Mouse (Mus musculus) stomach, embryonic 15.5 days (tissue): ENCODE data around the gene Sgcd. TPM values are rescaled to one million over a fixed set of nuclear protein-coding genes. Genes with fewer than 3 reads are reported as not detected.

Experiments used
- ATAC-seq: fragments of 200-750 bp; cut with Nextera tagmentation; 2 replicates; pipeline ENCODE4 v1.8.0; 2017; ENCODE audit warnings: low read depth, moderate number of reproducible peaks, moderate TSS enrichment; ENCODE audit not compliant: insufficient read depth, low FRiP score
- H3K27ac ChIP-seq: fragments of 300-500 bp; sonication (generic); 2 replicates; pipeline ENCODE4 v1.5.1; 2015; ENCODE audit warnings: mild to moderate bottlenecking, inconsistent platforms
- H3K27me3 ChIP-seq: fragments of 300-500 bp; sonication (generic); replicated peaks from 2 replicates; pipeline ENCODE4 v1.6.1; 2015; ENCODE audit warnings: inconsistent platforms
- H3K36me3 ChIP-seq: fragments of 300-500 bp; sonication (generic); 2 replicates; pipeline ENCODE4 v1.6.1; 2015; ENCODE audit warnings: inconsistent platforms
- H3K4me1 ChIP-seq: fragments of 300-500 bp; sonication (generic); 2 replicates; pipeline ENCODE4 v1.6.1; 2015; ENCODE audit warnings: inconsistent platforms
- H3K4me2 ChIP-seq: fragments of 300-500 bp; sonication (generic); 2 replicates; pipeline ENCODE4 v1.6.1; 2015; ENCODE audit warnings: mild to moderate bottlenecking, inconsistent platforms
- H3K4me3 ChIP-seq: fragments of 300-500 bp; sonication (generic); replicated peaks from 2 replicates; pipeline ENCODE4 v1.5.1; 2015; ENCODE audit warnings: inconsistent platforms
- H3K9ac ChIP-seq: fragments of 300-500 bp; sonication (generic); 2 replicates; pipeline ENCODE4 v1.6.1; 2015; ENCODE audit warnings: inconsistent platforms
- H3K9me3 ChIP-seq: fragments of 300-500 bp; sonication (generic); 2 replicates; pipeline ENCODE4 v1.6.1; 2016; ENCODE audit warnings: inconsistent platforms
- WGBS: fragments of 180-500 bp; shearing (Covaris S2); methylation state at CpG from one replicate; pipeline ENCODE4 v1.1.7; 2015; 5-methylcytosine and 5-hydroxymethylcytosine counted together
- polyA plus RNA-seq: library from polyadenylated mRNA; unstranded; fragments of >200 nt; fragmentation: Nextera tagmentation; extraction: Ambion mirVana; gene quantifications from 2 replicates; pipeline ENCODE4 v1.2.1, GENCODE M21; 2015

The Sgcd gene
- polyA plus RNA-seq, 1 experiment from 2014 or later: 4.3 TPM

DNA sequence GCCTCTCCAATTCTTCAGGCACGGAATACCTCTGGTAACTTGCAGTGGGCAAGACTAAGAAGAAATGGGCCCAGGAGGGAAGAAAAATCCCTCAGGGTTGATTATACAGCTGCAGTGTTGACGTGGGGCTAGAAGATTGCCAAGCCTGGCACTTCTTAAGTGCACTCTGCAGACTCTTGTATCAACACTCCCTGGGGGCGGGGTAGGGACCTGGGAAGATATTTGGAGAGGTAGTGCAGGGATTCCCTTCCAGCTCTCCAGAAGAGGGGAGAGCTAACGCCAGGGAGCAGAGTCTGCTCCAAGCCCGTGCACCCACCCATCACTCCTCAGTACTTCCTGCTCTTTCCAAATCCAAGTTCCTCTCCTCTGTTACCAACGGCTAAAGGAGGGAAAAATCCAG, 967.9 kb downstream of the Sgcd start:
- Histone ChIP-seq H3K4me2 (no peak overlapping the region), H3K4me3 (no peak overlapping the region), H3K27me3 (no peaks in the 10 kb centered on the region), H3K36me3 (no peaks in the 10 kb centered on the region), H3K27ac (no peak overlapping the region), H3K9me3 (no peaks in the 10 kb centered on the region), H3K4me1 (no peaks in the 10 kb centered on the region), H3K9ac (no peak overlapping the region)
- 32% methylated on average over 6 of the region's 6 CpGs for WGBS
- ATAC-seq: no peak

DNA sequence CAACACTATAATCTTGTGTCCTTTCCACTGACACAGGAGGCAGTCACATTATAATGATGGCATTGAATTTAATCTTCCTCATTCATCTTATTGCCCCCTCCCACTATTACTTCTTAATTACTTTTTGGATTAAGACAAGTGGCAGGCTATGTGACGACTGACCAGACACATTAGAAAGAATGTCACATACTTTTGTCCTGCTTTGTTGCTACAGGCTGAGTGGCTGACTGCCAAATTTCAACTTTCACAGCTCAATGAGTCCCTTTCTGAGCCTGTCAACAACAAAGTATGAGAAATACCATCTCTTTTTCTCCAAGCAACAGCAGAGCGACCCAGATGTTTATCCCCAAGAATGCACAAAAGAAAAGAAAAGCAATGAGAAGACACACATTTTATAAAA, 970.6 kb downstream of the Sgcd start:
- Histone ChIP-seq H3K9ac (no peak overlapping the region), H3K9me3 (no peaks in the 10 kb centered on the region), H3K4me2 (no peak overlapping the region), H3K4me3 (no peak overlapping the region), H3K4me1 (no peaks in the 10 kb centered on the region), H3K27ac (no peak overlapping the region), H3K36me3 (no peaks in the 10 kb centered on the region), H3K27me3 (no peaks in the 10 kb centered on the region)
- WGBS: 52% methylated on average over 2 of the region's 2 CpGs
- no peak for ATAC-seq

DNA sequence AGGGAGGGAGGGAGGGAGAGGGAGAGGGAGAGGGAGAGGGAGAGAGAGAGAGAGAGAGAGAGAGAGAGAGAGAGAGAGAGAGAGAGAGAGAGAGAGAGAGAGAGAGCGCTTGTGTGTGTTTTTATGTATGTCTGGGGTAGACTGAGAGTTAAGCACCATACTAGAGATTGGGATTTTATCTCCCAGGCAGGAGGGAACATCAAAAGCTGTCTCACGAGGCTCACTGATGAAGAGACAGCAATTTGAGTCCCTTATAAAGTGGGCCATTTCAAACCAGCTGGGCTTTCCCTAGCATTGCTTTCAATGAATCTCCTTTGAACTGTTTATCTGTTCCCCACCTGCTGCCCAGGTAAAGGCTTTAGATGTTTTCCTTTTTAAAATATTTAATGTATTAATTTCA, 973.1 kb downstream of the Sgcd start:
- ATAC-seq: no peak
- no peak overlapping the region for H3K27ac ChIP-seq
- no peaks in the 10 kb centered on the region for H3K4me1 ChIP-seq

DNA sequence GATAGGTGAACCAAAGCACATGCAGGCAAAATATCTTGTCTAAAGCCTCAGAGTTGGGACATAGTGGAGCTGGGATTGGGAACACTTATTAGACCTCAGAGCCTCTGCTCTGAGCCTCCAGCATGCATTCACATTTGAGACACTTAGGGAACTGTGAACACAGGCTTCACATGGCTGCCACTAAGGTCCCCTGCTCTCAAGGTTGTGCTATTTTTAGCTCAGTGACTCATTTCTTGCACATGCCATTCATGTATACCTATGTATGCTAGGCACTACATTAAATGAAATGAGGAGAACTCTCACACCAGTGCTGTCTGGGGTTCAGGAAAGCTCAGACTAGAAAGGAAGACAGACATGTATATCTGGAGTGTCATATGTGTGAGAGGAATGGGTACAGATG, 974.5 kb downstream of the Sgcd start:
- H3K9me3 ChIP-seq: no peaks in the 10 kb centered on the region
- no peak overlapping the region for H3K9ac ChIP-seq
- H3K36me3 ChIP-seq: no peaks in the 10 kb centered on the region
- no peak overlapping the region for H3K27ac ChIP-seq
- no peak for ATAC-seq
- no peak overlapping the region for H3K4me3 ChIP-seq
- no peaks in the 10 kb centered on the region for H3K4me1 ChIP-seq
- H3K27me3 ChIP-seq: no peaks in the 10 kb centered on the region
- H3K4me2 ChIP-seq: no peak overlapping the region

More for the DNA sequence above, 973.1 kb downstream of the Sgcd start:
- Histone ChIP-seq H3K4me3 (no peak overlapping the region), H3K9ac (no peak overlapping the region), H3K9me3 (no peaks in the 10 kb centered on the region), H3K27me3 (no peaks in the 10 kb centered on the region), H3K4me2 (no peak overlapping the region), H3K36me3 (no peaks in the 10 kb centered on the region)
- 53% methylated on average over 2 of the region's 2 CpGs for WGBS

DNA sequence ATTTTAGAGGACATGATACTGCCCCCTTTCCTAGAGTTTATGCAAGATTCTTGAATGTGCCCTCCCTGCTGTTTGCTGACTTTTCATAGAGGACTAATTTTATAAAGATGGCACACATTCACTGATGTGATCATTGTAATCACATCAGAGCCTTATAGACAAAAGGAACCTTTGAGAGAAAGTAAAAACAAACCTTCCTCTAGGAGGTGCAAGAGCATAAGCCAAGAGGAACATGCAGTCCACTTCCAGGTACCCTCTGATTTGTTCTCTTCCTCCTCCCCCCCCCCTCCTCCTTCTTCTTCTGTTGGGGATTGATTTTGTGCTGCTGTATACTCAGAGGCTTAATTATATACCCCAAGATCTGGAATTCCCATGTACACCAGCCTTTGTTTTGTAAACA, 978.6 kb downstream of the Sgcd start:
- Histone ChIP-seq H3K27me3 (no peaks in the 10 kb centered on the region), H3K9me3 (no peaks in the 10 kb centered on the region), H3K27ac (no peak overlapping the region), H3K4me3 (no peak overlapping the region), H3K4me2 (no peak overlapping the region), H3K4me1 (no peaks in the 10 kb centered on the region), H3K9ac (no peak overlapping the region), H3K36me3 (no peaks in the 10 kb centered on the region)
- no peak for ATAC-seq

DNA sequence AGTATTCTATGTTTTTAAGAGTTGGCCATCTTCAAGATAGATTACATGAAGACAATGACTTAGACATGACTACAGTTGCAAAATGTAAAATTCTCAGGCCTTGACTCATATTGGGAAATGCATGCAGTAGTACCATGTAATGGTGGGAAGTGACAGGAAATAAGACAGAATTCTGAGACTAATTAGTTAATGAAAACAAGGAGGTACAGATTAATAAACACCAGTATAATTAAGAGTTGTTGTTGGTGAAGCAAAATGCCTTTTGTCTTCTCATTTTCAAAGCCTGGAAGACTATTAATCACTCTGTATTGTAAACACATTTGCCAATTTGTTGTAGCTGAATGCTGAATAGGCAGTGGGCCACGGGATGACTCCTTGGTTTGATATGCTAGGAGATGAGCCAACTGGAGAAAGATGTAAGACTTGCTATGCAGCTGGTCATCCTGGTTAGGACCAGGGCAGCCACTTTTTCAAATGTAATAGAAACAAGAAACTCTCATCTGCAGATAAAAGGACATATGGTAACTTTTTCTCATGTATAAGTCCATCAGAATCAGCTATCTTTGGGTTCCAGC, 983.4 kb downstream of the Sgcd start:
- no peak overlapping the region for H3K4me2 ChIP-seq

DNA sequence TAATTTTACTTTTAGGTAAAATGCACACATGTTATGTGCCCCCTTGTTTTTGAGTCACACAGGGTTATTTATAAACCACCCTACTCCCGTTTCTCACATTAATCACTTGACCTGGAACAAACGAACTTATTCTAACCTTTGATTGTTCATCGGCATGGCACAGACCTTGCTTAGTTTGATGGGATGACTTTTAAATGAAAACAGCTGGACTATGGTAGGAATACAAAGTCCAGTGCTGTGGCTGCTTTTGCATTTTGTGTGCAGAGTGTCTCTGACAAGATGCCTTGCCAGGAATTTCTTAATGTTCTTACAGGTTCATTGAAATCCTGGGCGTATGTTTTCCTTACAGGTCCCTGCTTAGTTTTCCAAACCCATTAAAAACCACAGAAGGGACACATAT, 1049.5 kb downstream of the Sgcd start:
- no peaks in the 10 kb centered on the region for H3K4me1 ChIP-seq
- no peak overlapping the region for H3K9ac ChIP-seq
- H3K27ac ChIP-seq: no peak overlapping the region
- no peak for ATAC-seq
- H3K27me3 ChIP-seq: no peaks in the 10 kb centered on the region
- H3K9me3 ChIP-seq: no peaks in the 10 kb centered on the region
- no peaks in the 10 kb centered on the region for H3K36me3 ChIP-seq
- no peak overlapping the region for H3K4me3 ChIP-seq
- 43% methylated on average over 4 of the region's 4 CpGs for WGBS
- no peak overlapping the region for H3K4me2 ChIP-seq

More for the DNA sequence above, 983.4 kb downstream of the Sgcd start:
- WGBS: 54% methylated on average over 1 of the region's 1 CpGs
- no peak for ATAC-seq
- Histone ChIP-seq H3K4me3 (no peak overlapping the region), H3K9me3 (no peaks in the 10 kb centered on the region), H3K9ac (no peak overlapping the region), H3K27me3 (no peaks in the 10 kb centered on the region), H3K4me1 (no peaks in the 10 kb centered on the region), H3K27ac (no peak overlapping the region), H3K36me3 (no peaks in the 10 kb centered on the region)

DNA sequence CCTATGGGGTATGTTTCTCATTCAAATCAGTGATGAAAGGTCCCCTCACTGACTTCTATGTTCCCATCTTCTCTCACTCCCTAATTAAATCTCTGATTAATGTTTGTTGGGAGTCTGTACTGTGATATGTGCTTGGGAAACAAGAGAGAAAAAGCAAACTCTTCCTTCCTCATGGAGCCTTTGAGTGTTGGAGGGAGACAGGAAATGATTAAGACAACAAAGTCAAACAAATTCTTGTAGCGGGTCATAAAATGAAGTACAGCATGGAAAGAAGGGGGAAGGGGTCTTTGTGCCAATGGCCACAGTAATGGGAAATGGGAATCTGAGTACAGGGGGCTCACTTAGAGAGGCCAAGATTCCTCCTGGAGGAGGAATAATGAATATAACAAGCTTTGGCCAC, 1063.8 kb downstream of the Sgcd start:
- H3K4me2 ChIP-seq: no peak overlapping the region
- no peaks in the 10 kb centered on the region for H3K36me3 ChIP-seq
- no peaks in the 10 kb centered on the region for H3K27me3 ChIP-seq
- WGBS: 44% methylated on average over 1 of the region's 1 CpGs
- no peak overlapping the region for H3K9ac ChIP-seq
- H3K9me3 ChIP-seq: no peaks in the 10 kb centered on the region
- ATAC-seq: no peak
- no peak overlapping the region for H3K4me3 ChIP-seq
- no peaks in the 10 kb centered on the region for H3K4me1 ChIP-seq
- no peak overlapping the region for H3K27ac ChIP-seq

DNA sequence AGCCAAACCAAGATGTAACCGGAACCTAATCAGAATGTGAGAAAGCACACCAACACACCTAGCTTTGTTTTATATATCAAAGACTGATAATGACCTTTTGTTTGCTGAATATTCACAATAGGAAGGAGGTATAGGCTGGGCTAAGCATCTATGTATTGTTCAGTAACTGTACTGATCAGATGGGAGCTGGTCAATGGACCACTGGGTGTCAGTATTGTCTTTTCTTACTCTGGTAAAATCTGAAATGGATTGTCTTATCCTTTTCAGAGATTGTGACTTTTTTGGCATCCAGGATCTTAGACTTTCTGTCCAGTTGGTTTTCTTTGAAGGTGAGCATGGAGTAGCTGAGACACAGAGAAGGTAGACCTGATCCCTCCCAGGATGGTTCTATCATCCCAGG, 1068.5 kb downstream of the Sgcd start:
- Histone ChIP-seq H3K27ac (no peak overlapping the region), H3K9ac (no peak overlapping the region), H3K4me2 (no peak overlapping the region), H3K36me3 (no peaks in the 10 kb centered on the region), H3K9me3 (no peaks in the 10 kb centered on the region), H3K27me3 (no peaks in the 10 kb centered on the region), H3K4me3 (no peak overlapping the region), H3K4me1 (no peaks in the 10 kb centered on the region)
- 74% methylated on average over 1 of the region's 1 CpGs for WGBS
- ATAC-seq: no peak

DNA sequence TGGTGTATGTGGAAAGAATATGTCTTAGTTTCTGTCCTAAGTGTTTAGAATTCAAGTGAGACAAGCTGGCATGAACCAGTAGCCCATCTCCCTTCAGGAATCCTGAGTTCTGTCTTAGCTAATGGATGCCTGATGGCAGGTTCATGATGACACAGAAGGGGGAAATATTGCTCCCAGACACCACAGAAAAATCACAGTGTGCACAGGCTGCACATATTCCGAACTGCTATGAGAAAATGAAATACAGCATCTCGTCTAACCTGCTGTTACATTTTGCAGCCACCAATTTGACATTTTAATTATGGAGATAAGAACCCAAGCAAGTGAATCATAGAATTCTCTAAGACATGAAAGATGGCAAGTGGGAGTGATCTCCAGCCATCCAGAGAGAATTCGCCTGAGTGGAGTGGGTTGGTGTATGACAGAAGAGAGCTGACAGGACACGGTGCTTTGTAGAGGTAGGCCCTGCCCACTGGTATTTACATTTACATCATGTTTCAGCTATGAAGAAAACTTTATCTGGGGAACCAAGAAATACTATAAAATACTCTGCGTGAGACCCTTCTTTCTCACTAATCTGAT, 1076.0 kb downstream of the Sgcd start:
- no peak overlapping the region for H3K4me3 ChIP-seq
- H3K4me2 ChIP-seq: no peak overlapping the region
- H3K36me3 ChIP-seq: no peaks in the 10 kb centered on the region
- H3K9me3 ChIP-seq: no peaks in the 10 kb centered on the region
- WGBS: 74% methylated on average over 5 of the region's 5 CpGs
- no peaks in the 10 kb centered on the region for H3K4me1 ChIP-seq
- ATAC-seq: no peak
- no peaks in the 10 kb centered on the region for H3K27me3 ChIP-seq
- no peak overlapping the region for H3K9ac ChIP-seq
- no peak overlapping the region for H3K27ac ChIP-seq

DNA sequence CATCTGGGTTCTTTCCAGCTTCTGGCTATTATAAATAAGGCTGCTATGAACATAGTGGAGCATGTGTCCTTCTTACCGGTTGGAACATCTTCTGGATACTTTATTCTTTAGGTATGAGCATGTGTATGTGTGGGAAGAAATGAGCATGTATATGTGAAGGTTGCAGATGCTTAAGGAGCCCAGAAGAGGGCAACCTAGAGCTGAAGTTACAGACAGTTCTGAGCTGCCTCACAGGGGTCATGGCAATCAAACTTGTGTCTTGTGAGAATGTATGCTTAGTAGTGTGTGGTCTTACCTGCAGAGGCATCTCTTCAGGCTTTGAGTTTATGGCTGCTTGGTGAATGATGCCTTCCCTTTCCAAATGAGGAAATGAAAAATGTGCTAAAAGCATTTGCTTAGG, 1084.5 kb downstream of the Sgcd start:
- no peak overlapping the region for H3K4me3 ChIP-seq
- no peaks in the 10 kb centered on the region for H3K9me3 ChIP-seq
- H3K9ac ChIP-seq: no peak overlapping the region
- no peak overlapping the region for H3K27ac ChIP-seq
- no peaks in the 10 kb centered on the region for H3K36me3 ChIP-seq
- no peak overlapping the region for H3K4me2 ChIP-seq
- H3K27me3 ChIP-seq: no peaks in the 10 kb centered on the region
- H3K4me1 ChIP-seq: no peaks in the 10 kb centered on the region
- ATAC-seq: no peak
- WGBS: 67% methylated on average over 1 of the region's 1 CpGs

DNA sequence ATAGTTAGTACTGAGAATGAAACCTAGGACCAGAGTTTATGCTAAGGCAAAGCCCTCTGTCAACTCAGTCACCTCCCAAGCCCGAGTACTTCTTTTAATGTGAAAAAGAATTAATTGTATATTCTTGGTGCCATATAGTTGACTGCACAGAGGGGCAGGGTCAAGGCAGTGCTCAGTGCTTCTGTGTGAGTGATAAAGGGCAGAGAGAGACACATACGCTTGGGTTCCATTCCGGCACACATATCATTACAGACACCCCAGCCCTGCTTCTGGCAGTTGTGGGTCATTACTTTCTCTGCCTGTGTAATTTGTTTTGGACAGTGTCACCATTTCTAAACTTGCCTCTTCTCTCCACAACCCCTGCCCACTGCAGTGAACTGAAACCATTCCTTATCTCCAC, 1099.7 kb downstream of the Sgcd start:
- no peak overlapping the region for H3K9ac ChIP-seq
- no peak for ATAC-seq
- no peaks in the 10 kb centered on the region for H3K9me3 ChIP-seq
- H3K4me2 ChIP-seq: no peak overlapping the region
- H3K36me3 ChIP-seq: no peaks in the 10 kb centered on the region
- H3K27me3 ChIP-seq: no peaks in the 10 kb centered on the region
- H3K4me3 ChIP-seq: no peak overlapping the region
- no peak overlapping the region for H3K27ac ChIP-seq
- 66% methylated on average over 3 of the region's 3 CpGs for WGBS
- no peaks in the 10 kb centered on the region for H3K4me1 ChIP-seq

DNA sequence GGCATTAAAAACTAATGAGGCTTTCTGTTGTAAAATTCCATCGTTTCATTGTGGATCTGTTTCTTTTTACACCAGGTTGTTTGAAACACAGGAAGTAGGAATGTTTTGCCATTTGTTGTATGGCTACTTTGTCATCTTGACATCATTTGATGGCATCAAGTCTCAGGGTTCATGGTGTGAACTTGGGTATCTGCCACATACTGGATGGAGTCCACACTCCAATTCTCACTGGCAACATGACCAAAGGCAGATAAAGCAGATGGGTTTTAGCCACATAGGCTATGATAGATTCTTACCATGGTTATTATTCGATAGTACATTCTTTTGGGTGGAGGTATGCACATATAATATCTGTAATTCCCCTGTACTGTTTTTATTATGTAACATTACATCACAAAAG, 1106.3 kb downstream of the Sgcd start:
- H3K4me2 ChIP-seq: no peak overlapping the region
- H3K9ac ChIP-seq: no peak overlapping the region
- no peak overlapping the region for H3K27ac ChIP-seq
- WGBS: 75% methylated on average over 2 of the region's 2 CpGs
- H3K4me1 ChIP-seq: no peaks in the 10 kb centered on the region
- no peak for ATAC-seq
- H3K9me3 ChIP-seq: no peaks in the 10 kb centered on the region
- H3K27me3 ChIP-seq: no peaks in the 10 kb centered on the region
- no peaks in the 10 kb centered on the region for H3K36me3 ChIP-seq
- no peak overlapping the region for H3K4me3 ChIP-seq
